Mouse (Mus musculus) bone marrow, adult 2 months (tissue): ENCODE measurements at regions not wholly inside any gene's neighbourhood (a gene's known extent, or its start where the extent isn't known, plus 50 kb on each side); places are given as distances from the start of the nearest gene placed in this dataset.

Experiments
- CTCF ChIP-seq: fragments of 200-500 bp; IDR thresholded peaks from 2 replicates; pipeline ENCODE4 v1.5.1; 2011; ENCODE audit warnings: low read length, control low read depth; ENCODE audit not compliant: control insufficient read depth, insufficient read depth
- POLR2A ChIP-seq: fragments of 200-500 bp; IDR thresholded peaks from 2 replicates; pipeline ENCODE4 v1.6.1; 2011; ENCODE audit warnings: low read depth, mild to moderate bottlenecking, control low read depth, low read length, borderline replicate concordance; ENCODE audit not compliant: control insufficient read depth

GRCm38 (mm10) chr7:71472384-71473141 is 121.3 kb upstream of the Gm10295 start:
- TF ChIP-seq CTCF (no peak), POLR2A (no peak)
